Mouse (Mus musculus) heart, postnatal 0 days (tissue): ENCODE results near the gene Cog6.

Source experiments
- CTCF ChIP-seq: IDR thresholded peaks from 2 replicates; pipeline ENCODE4 v1.5.1; 2016; ENCODE audit warnings: antibody characterized with exemption, control low read depth, low read depth
- EP300 ChIP-seq: IDR thresholded peaks from 2 replicates; pipeline ENCODE4 v1.6.1; 2016; ENCODE audit warnings: antibody characterized with exemption, low read depth

DNA sequence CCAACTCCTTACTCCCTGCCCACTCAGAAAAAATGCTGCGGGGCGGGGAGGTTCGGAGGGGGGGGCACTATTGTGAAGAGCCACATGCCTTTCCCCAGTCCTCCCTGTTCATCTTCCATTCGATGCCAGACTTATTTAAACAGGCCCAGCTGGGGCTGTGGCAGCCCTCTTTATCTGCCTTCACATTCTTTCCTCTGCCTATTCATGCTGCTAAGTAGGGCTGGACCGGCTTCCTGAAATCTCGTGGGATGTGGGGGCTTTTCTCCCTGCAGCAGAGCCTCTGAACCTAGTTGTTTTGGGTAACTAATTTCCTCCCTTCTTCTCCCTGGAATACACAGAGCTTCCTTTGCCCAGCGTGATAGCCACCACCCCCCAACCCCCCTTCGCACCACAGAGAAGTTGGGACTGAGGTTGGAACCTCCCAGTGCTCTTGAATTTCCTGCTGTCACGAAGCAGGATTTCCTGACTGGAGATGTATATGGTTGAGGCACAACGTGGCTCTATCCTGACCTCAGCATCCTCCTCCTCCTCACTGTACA lies 61.5 kb downstream of the Cog6 start:
- TF ChIP-seq CTCF (no peak), EP300 (peak; percentile 74)
